Mouse (Mus musculus) WW6 (cell line): ENCODE measurements around the gene Tbxas1.

Experiments used
- DNase-seq: peaks from one replicate; pipeline ENCODE4 v3.0.0-alpha.2; 2013; ENCODE audit warnings: low read depth, low spot score

The Tbxas1 gene

GRCm38 (mm10) chr6:38892017-38892416 is 16.8 kb downstream of the Tbxas1 start:
- no peak for DNase-seq

GRCm38 (mm10) chr6:38893615-38894014 is 18.4 kb downstream of the Tbxas1 start:
- DNase-seq = no peak

- DNase-seq = no peak
Observed at GRCm38 (mm10) chr6:38900073-38900472, 24.9 kb downstream of the Tbxas1 start.

GRCm38 (mm10) chr6:38900479-38901126 is 25.4 kb downstream of the Tbxas1 start:
- DNase-seq = no peak

- no peak for DNase-seq
Observed at GRCm38 (mm10) chr6:38901152-38901551, 25.9 kb downstream of the Tbxas1 start.

GRCm38 (mm10) chr6:38901636-38902035 is 26.4 kb downstream of the Tbxas1 start:
- DNase-seq = no peak

GRCm38 (mm10) chr6:38902820-38903439 is 27.7 kb downstream of the Tbxas1 start:
- no peak for DNase-seq

- DNase-seq = no peak
Observed at GRCm38 (mm10) chr6:38906005-38906404, 30.8 kb downstream of the Tbxas1 start.

- DNase-seq = no peak
Observed at GRCm38 (mm10) chr6:38908401-38908800, 33.2 kb downstream of the Tbxas1 start.

GRCm38 (mm10) chr6:38910828-38911559 is 35.8 kb downstream of the Tbxas1 start:
- DNase-seq = peak; percentile 61

- DNase-seq = no peak
Observed at GRCm38 (mm10) chr6:38912121-38912660, 37.0 kb downstream of the Tbxas1 start.

- DNase-seq = no peak
Observed at GRCm38 (mm10) chr6:38912845-38913244, 37.6 kb downstream of the Tbxas1 start.

GRCm38 (mm10) chr6:38913386-38914042 is 38.3 kb downstream of the Tbxas1 start:
- DNase-seq = no peak

- no peak for DNase-seq
Observed at GRCm38 (mm10) chr6:38914181-38914580, 39.0 kb downstream of the Tbxas1 start.

- DNase-seq = no peak
Observed at GRCm38 (mm10) chr6:38915776-38916175, 40.6 kb downstream of the Tbxas1 start.

- DNase-seq = no peak
Observed at GRCm38 (mm10) chr6:38916571-38916970, 41.4 kb downstream of the Tbxas1 start.

- no peak for DNase-seq
Observed at GRCm38 (mm10) chr6:38917415-38917814, 42.2 kb downstream of the Tbxas1 start.

- no peak for DNase-seq
Observed at GRCm38 (mm10) chr6:38918728-38919127, 43.5 kb downstream of the Tbxas1 start.

- DNase-seq = no peak
Observed at GRCm38 (mm10) chr6:38919135-38919740, 44.0 kb downstream of the Tbxas1 start.

- DNase-seq = no peak
Observed at GRCm38 (mm10) chr6:38920141-38920540, 44.9 kb downstream of the Tbxas1 start.

GRCm38 (mm10) chr6:38921095-38921809 is 46.0 kb downstream of the Tbxas1 start:
- no peak for DNase-seq
